Mouse (Mus musculus): ENCODE results near the gene Gucy1a1.

Gucy1a1 gene

GRCm38 (mm10) chr3:82096801-82097200 lies 48.8 kb downstream of the Gucy1a1 start:
- no peak for DNase-seq (ENCODE audit: extremely low read depth, low read depth, low spot score)

- no peak for DNase-seq (ENCODE audit: extremely low read depth, low read depth, low spot score)
Observed at GRCm38 (mm10) chr3:82074201-82074851, 71.3 kb downstream of the Gucy1a1 start, which contains the start of gene Gucy1b1. Gucy1b1 (minus strand) TSS chr3:82074689.

- DNase-seq (ENCODE audit: extremely low read depth, low read depth, low spot score), result no peak
Observed at GRCm38 (mm10) chr3:82073741-82074181, 71.8 kb downstream of the Gucy1a1 start.

GRCm38 (mm10) chr3:82067830-82068229 lies 77.8 kb downstream of the Gucy1a1 start:
- DNase-seq (ENCODE audit: extremely low read depth, low read depth, low spot score), result no peak

- DNase-seq (ENCODE audit: extremely low read depth, low read depth, low spot score), result no peak
Observed at GRCm38 (mm10) chr3:82061402-82062180, 84.0 kb downstream of the Gucy1a1 start.

GRCm38 (mm10) chr3:82057201-82057600 lies 88.4 kb downstream of the Gucy1a1 start:
- DNase-seq (ENCODE audit: extremely low read depth, low read depth, low spot score), result no peak

GRCm38 (mm10) chr3:82054283-82054974 lies 91.2 kb downstream of the Gucy1a1 start:
- DNase-seq (ENCODE audit: extremely low read depth, low read depth, low spot score), result no peak

- no peak for DNase-seq (ENCODE audit: extremely low read depth, low read depth, low spot score)
Observed at GRCm38 (mm10) chr3:82052029-82052428, 93.6 kb downstream of the Gucy1a1 start.

- DNase-seq (ENCODE audit: extremely low read depth, low read depth, low spot score), result no peak
Observed at GRCm38 (mm10) chr3:82051468-82051867, 94.1 kb downstream of the Gucy1a1 start.

- DNase-seq (ENCODE audit: extremely low read depth, low read depth, low spot score), result no peak
Observed at GRCm38 (mm10) chr3:82048681-82049080, 96.9 kb downstream of the Gucy1a1 start.

- DNase-seq (ENCODE audit: extremely low read depth, low read depth, low spot score), result no peak
Observed at GRCm38 (mm10) chr3:82048078-82048477, 97.5 kb downstream of the Gucy1a1 start.

GRCm38 (mm10) chr3:82047100-82047753 lies 98.4 kb downstream of the Gucy1a1 start:
- DNase-seq (ENCODE audit: extremely low read depth, low read depth, low spot score), result no peak

- no peak for DNase-seq (ENCODE audit: extremely low read depth, low read depth, low spot score)
Observed at GRCm38 (mm10) chr3:82046087-82046486, 99.5 kb downstream of the Gucy1a1 start.

GRCm38 (mm10) chr3:82044902-82045301 lies 100.7 kb downstream of the Gucy1a1 start:
- DNase-seq (ENCODE audit: extremely low read depth, low read depth, low spot score), result no peak

GRCm38 (mm10) chr3:82043676-82044075 lies 101.9 kb downstream of the Gucy1a1 start:
- no peak for DNase-seq (ENCODE audit: extremely low read depth, low read depth, low spot score)
